Mouse (Mus musculus) midbrain, embryonic 16.5 days (tissue): ENCODE results near the gene Rtf2. TPM values are rescaled to one million over a fixed set of nuclear protein-coding genes. Genes with fewer than 3 reads are reported as not detected.

Experiments
- ATAC-seq: fragments of 200-750 bp; cut with Nextera tagmentation; 2 replicates; pipeline ENCODE4 v1.8.0; 2017; ENCODE audit warnings: moderate TSS enrichment
- H3K27ac ChIP-seq: fragments of 300-500 bp; sonication (generic); 2 replicates; pipeline ENCODE4 v1.5.1; 2014; ENCODE audit warnings: mild to moderate bottlenecking, low read length, mixed read lengths
- H3K27me3 ChIP-seq: fragments of 300-500 bp; sonication (generic); 2 replicates; pipeline ENCODE4 v1.6.1; 2014; ENCODE audit warnings: low read depth, low read length, mixed read lengths; ENCODE audit not compliant: control insufficient read depth, insufficient read depth
- H3K36me3 ChIP-seq: fragments of 300-500 bp; sonication (generic); 2 replicates; pipeline ENCODE4 v1.6.1; 2014; ENCODE audit warnings: mild to moderate bottlenecking, low read length, moderate library complexity, mixed read lengths; ENCODE audit not compliant: control insufficient read depth, insufficient read depth
- H3K4me1 ChIP-seq: fragments of 300-500 bp; sonication (generic); 2 replicates; pipeline ENCODE4 v1.6.1; 2014; ENCODE audit warnings: mild to moderate bottlenecking, low read length, mixed read lengths; ENCODE audit not compliant: control insufficient read depth, insufficient read depth
- H3K4me2 ChIP-seq: fragments of 300-500 bp; sonication (generic); 2 replicates; pipeline ENCODE4 v1.6.1; 2014; ENCODE audit warnings: mild to moderate bottlenecking, low read length, mixed read lengths
- H3K4me3 ChIP-seq: fragments of 300-500 bp; sonication (generic); 2 replicates; pipeline ENCODE4 v1.5.1; 2014; ENCODE audit warnings: low read depth, mild to moderate bottlenecking, low read length, moderate library complexity, mixed read lengths
- H3K9ac ChIP-seq: fragments of 300-500 bp; sonication (generic); 2 replicates; pipeline ENCODE4 v1.6.1; 2014; ENCODE audit warnings: low read depth, low read length, mixed read lengths
- H3K9me3 ChIP-seq: fragments of 300-500 bp; sonication (generic); replicated peaks from 2 replicates; pipeline ENCODE4 v1.6.1; 2014; ENCODE audit warnings: mild to moderate bottlenecking, low read length, mixed read lengths; ENCODE audit not compliant: control insufficient read depth, poor library complexity, severe bottlenecking
- WGBS: fragments of 180-500 bp; shearing (Covaris S2); extraction: QIAGEN DNeasy Blood & Tissue Kit; methylation state at CpG from one replicate; pipeline ENCODE4 v1.1.7; 2014; 5-methylcytosine and 5-hydroxymethylcytosine counted together
- polyA plus RNA-seq: library from polyadenylated mRNA; unstranded; fragments of >200 nt; fragmentation: Nextera tagmentation; extraction: Ambion mirVana; gene quantifications from 2 replicates; pipeline ENCODE4 v1.2.1, GENCODE M21; 2015

Rtf2 gene
- polyA plus RNA-seq, 1 experiment from 2014 or later, result 93.6 TPM

- Histone ChIP-seq H3K36me3 (no peaks in the 10 kb centered on the region), H3K9ac (no peak overlapping the region), H3K27ac (no peak overlapping the region), H3K4me1 (no peaks in the 10 kb centered on the region), H3K9me3 (no peaks in the 10 kb centered on the region), H3K4me2 (no peak overlapping the region), H3K27me3 (no peaks in the 10 kb centered on the region; the same call in 1 of the 2 replicates), H3K4me3 (no peak overlapping the region)
- 90% methylated on average over 16 of the region's 16 CpGs for whole genome bisulfite sequencing
- no peak for ATAC-seq
Observed at GRCm38 (mm10) chr2:172481654-172482385, 41.5 kb downstream of the Rtf2 start.

GRCm38 (mm10) chr2:172483766-172484413 lies 43.5 kb downstream of the Rtf2 start:
- no peak overlapping the region for H3K27ac ChIP-seq
- no peaks in the 10 kb centered on the region for H3K9me3 ChIP-seq
- H3K4me2 ChIP-seq, result no peak overlapping the region
- ATAC-seq, result no peak
- no peak overlapping the region for H3K9ac ChIP-seq
- H3K36me3 ChIP-seq, result no peaks in the 10 kb centered on the region
- no peak overlapping the region for H3K4me3 ChIP-seq
- no peaks in the 10 kb centered on the region for H3K27me3 ChIP-seq
- 80% methylated on average over 14 of the region's 14 CpGs for WGBS
- H3K4me1 ChIP-seq, result no peaks in the 10 kb centered on the region

- Histone ChIP-seq H3K4me3 (no peak overlapping the region), H3K4me1 (no peaks in the 10 kb centered on the region), H3K27ac (no peak overlapping the region), H3K27me3 (no peaks in the 10 kb centered on the region), H3K9me3 (no peaks in the 10 kb centered on the region), H3K36me3 (no peaks in the 10 kb centered on the region), H3K9ac (no peak overlapping the region), H3K4me2 (no peak overlapping the region)
- ATAC-seq, result no peak
- WGBS, result 51% methylated on average over 12 of the region's 12 CpGs
Observed at GRCm38 (mm10) chr2:172484696-172485370, 44.5 kb downstream of the Rtf2 start.

GRCm38 (mm10) chr2:172496736-172497345 lies 56.5 kb downstream of the Rtf2 start:
- no peak for ATAC-seq
- Histone ChIP-seq H3K9ac (no peak overlapping the region), H3K9me3 (no peaks in the 10 kb centered on the region)

GRCm38 (mm10) chr2:172498823-172499222 lies 58.5 kb downstream of the Rtf2 start:
- Histone ChIP-seq H3K9ac (no peak overlapping the region), H3K27ac (no peak overlapping the region), H3K4me2 (no peak overlapping the region), H3K4me1 (no peaks in the 10 kb centered on the region), H3K4me3 (no peak overlapping the region), H3K36me3 (no peaks in the 10 kb centered on the region), H3K27me3 (no peaks in the 10 kb centered on the region), H3K9me3 (no peaks in the 10 kb centered on the region)
- WGBS, result 37% methylated on average over 3 of the region's 3 CpGs
- no peak for ATAC-seq

More at GRCm38 (mm10) chr2:172496736-172497345, 56.5 kb downstream of the Rtf2 start:
- Histone ChIP-seq H3K4me2 (no peak overlapping the region), H3K4me3 (no peak overlapping the region), H3K27ac (no peak overlapping the region), H3K4me1 (no peaks in the 10 kb centered on the region), H3K27me3 (no peaks in the 10 kb centered on the region), H3K36me3 (no peaks in the 10 kb centered on the region)
- 77% methylated on average over 8 of the region's 8 CpGs for WGBS

- 51% methylated on average over 7 of the region's 7 CpGs for WGBS
- Histone ChIP-seq H3K27ac (no peak overlapping the region), H3K9ac (no peak overlapping the region), H3K4me2 (no peak overlapping the region), H3K4me1 (no peaks in the 10 kb centered on the region), H3K9me3 (no peaks in the 10 kb centered on the region), H3K27me3 (no peaks in the 10 kb centered on the region), H3K4me3 (no peak overlapping the region), H3K36me3 (no peaks in the 10 kb centered on the region)
- no peak for ATAC-seq
Observed at GRCm38 (mm10) chr2:172500752-172501316, 60.5 kb downstream of the Rtf2 start.

GRCm38 (mm10) chr2:172501341-172501740 lies 61.0 kb downstream of the Rtf2 start:
- no peak overlapping the region for H3K9ac ChIP-seq
- WGBS, result 4% methylated on average over 4 of the region's 4 CpGs
- no peak for ATAC-seq

GRCm38 (mm10) chr2:172502168-172502567 lies 61.8 kb downstream of the Rtf2 start:
- Histone ChIP-seq H3K27ac (no peak overlapping the region), H3K4me2 (no peak overlapping the region), H3K9me3 (no peaks in the 10 kb centered on the region), H3K4me1 (no peaks in the 10 kb centered on the region), H3K9ac (no peak overlapping the region), H3K27me3 (no peaks in the 10 kb centered on the region), H3K4me3 (no peak overlapping the region), H3K36me3 (no peaks in the 10 kb centered on the region)
- ATAC-seq, result no peak
- 80% methylated on average over 14 of the region's 14 CpGs for WGBS

More at GRCm38 (mm10) chr2:172501341-172501740, 61.0 kb downstream of the Rtf2 start:
- Histone ChIP-seq H3K4me3 (no peak overlapping the region), H3K4me1 (no peaks in the 10 kb centered on the region), H3K27ac (no peak overlapping the region), H3K9me3 (no peaks in the 10 kb centered on the region), H3K36me3 (no peaks in the 10 kb centered on the region), H3K27me3 (no peaks in the 10 kb centered on the region), H3K4me2 (no peak overlapping the region)
